Mouse (Mus musculus) CH12.LX (cell line): ENCODE measurements around the gene Prkcb. TPM values are rescaled to one million over a fixed set of nuclear protein-coding genes. Genes with fewer than 3 reads are reported as not detected.

Source experiments
- DNase-seq: peaks from one replicate; pipeline ENCODE4 v3.0.0-alpha.2; 2013; ENCODE audit errors: extremely low read depth
- H3K27ac ChIP-seq: 2 replicates; pipeline ENCODE4 v1.5.1; 2012; ENCODE audit warnings: low read depth, mild to moderate bottlenecking, control low read depth, moderate library complexity; ENCODE audit not compliant: insufficient read depth
- H3K27me3 ChIP-seq: replicated peaks from 2 replicates; pipeline ENCODE3; 2012; ENCODE audit warnings: inconsistent platforms
- H3K36me3 ChIP-seq, 2 experiments: replicated peaks in 1 of 2; 2 replicates each; pipeline versions ENCODE3 to v1.6.1; 2012; ENCODE audit warnings: inconsistent platforms in 1 of 2, low read length in 1 of 2, mild to moderate bottlenecking in 1 of 2, mixed read lengths in 1 of 2, moderate library complexity in 1 of 2; ENCODE audit not compliant: control insufficient read depth in 1 of 2, insufficient read depth in 1 of 2
- H3K4me1 ChIP-seq, 2 experiments: 2 replicates each; pipeline ENCODE4 v1.6.1; 2012; ENCODE audit warnings: inconsistent platforms in 1 of 2, moderate library complexity in 1 of 2; ENCODE audit not compliant: insufficient read depth in 2 of 2, control insufficient read depth in 1 of 2
- H3K4me2 ChIP-seq: 2 replicates; pipeline ENCODE4 v1.6.1; 2012; ENCODE audit warnings: low read depth, mild to moderate bottlenecking, control low read depth; ENCODE audit not compliant: poor library complexity, insufficient read depth, severe bottlenecking
- H3K4me3 ChIP-seq, 3 experiments: fragments of 150-350 bp in 1 of 3; sonication (generic) in 1 of 3; replicated peaks in 1 of 3; 2 replicates each; pipeline versions ENCODE3 to v1.5.1; 2011 to 2012; ENCODE audit warnings: low read depth in 2 of 3, low read length in 2 of 3, mild to moderate bottlenecking in 2 of 3, moderate library complexity in 2 of 3, control low read depth in 1 of 3, improper control_type of control experiment in 1 of 3, inconsistent platforms in 1 of 3, mixed read lengths in 1 of 3; ENCODE audit not compliant: poor library complexity in 1 of 3
- H3K79me2 ChIP-seq: replicated peaks from 2 replicates; pipeline ENCODE4 v1.6.1; 2012; ENCODE audit warnings: mild to moderate bottlenecking, moderate library complexity; ENCODE audit not compliant: control insufficient read depth, poor library complexity, insufficient read depth, severe bottlenecking; ENCODE audit errors: extremely low read depth
- H3K9ac ChIP-seq: 2 replicates; pipeline ENCODE4 v1.6.1; 2012; ENCODE audit warnings: low read depth, mild to moderate bottlenecking, control low read depth, moderate library complexity; ENCODE audit not compliant: insufficient read depth
- H3K9me3 ChIP-seq: replicated peaks from 2 replicates; pipeline ENCODE3; 2012; ENCODE audit warnings: low read length, inconsistent platforms, mixed read lengths
- BHLHE40 ChIP-seq: IDR thresholded peaks from 2 replicates; pipeline ENCODE4 v1.6.1; 2011; ENCODE audit warnings: mild to moderate bottlenecking, low read depth, low read length, improper control_type of control experiment
- CHD1 ChIP-seq: IDR thresholded peaks from 2 replicates; pipeline ENCODE4 v1.6.1; 2012; ENCODE audit warnings: low read depth, low read length, improper control_type of control experiment, inconsistent platforms
- CHD2 ChIP-seq: IDR thresholded peaks from 2 replicates; pipeline ENCODE4 v1.6.1; 2011; ENCODE audit warnings: low read length, improper control_type of control experiment
- CTCF ChIP-seq, 2 experiments: IDR thresholded peaks in 1 of 2; conservative IDR thresholded peaks in 1 of 2; 2 replicates each; pipeline ENCODE4 v1.5.1; 2011 to 2012; ENCODE audit warnings: low read depth in 2 of 2, low read length in 2 of 2, improper control_type of control experiment in 1 of 2, inconsistent platforms in 1 of 2, mild to moderate bottlenecking in 1 of 2, moderate library complexity in 1 of 2
- ELF1 ChIP-seq: IDR thresholded peaks from 2 replicates; pipeline ENCODE4 v1.6.1; 2014; ENCODE audit warnings: low read depth, mild to moderate bottlenecking, inconsistent platforms, low read length, improper control_type of control experiment
- ETS1 ChIP-seq: conservative IDR thresholded peaks from 2 replicates; pipeline ENCODE4 v1.6.1; 2012; ENCODE audit warnings: low read depth, mild to moderate bottlenecking, inconsistent platforms, low read length, improper control_type of control experiment, moderate library complexity
- GABPA ChIP-seq: IDR thresholded peaks from 2 replicates; pipeline ENCODE4 v1.6.1; 2012; ENCODE audit warnings: low read depth, low read length, improper control_type of control experiment, inconsistent platforms; ENCODE audit not compliant: insufficient replicate concordance
- HCFC1 ChIP-seq: IDR thresholded peaks from 2 replicates; pipeline ENCODE4 v1.6.1; 2012; ENCODE audit warnings: low read depth, mild to moderate bottlenecking, inconsistent platforms, low read length, improper control_type of control experiment
- IRF4 ChIP-seq: IDR thresholded peaks from 2 replicates; pipeline ENCODE4 v1.6.1; 2014; ENCODE audit warnings: low read depth, mild to moderate bottlenecking, inconsistent platforms, low read length, improper control_type of control experiment
- JUN ChIP-seq: IDR thresholded peaks from 2 replicates; pipeline ENCODE4 v1.6.1; 2011; ENCODE audit warnings: low read depth, mild to moderate bottlenecking, low read length, improper control_type of control experiment, moderate library complexity; ENCODE audit not compliant: insufficient read depth
- KAT2A ChIP-seq: IDR thresholded peaks from 2 replicates; pipeline ENCODE4 v1.6.1; 2012; ENCODE audit warnings: low read length, improper control_type of control experiment, inconsistent platforms; ENCODE audit not compliant: insufficient replicate concordance
- MAFK ChIP-seq: IDR thresholded peaks from 2 replicates; pipeline ENCODE4 v1.6.1; 2011; ENCODE audit warnings: low read length, improper control_type of control experiment; ENCODE audit not compliant: insufficient replicate concordance
- MAX ChIP-seq: IDR thresholded peaks from 2 replicates; pipeline ENCODE4 v1.6.1; 2011; ENCODE audit warnings: low read length, improper control_type of control experiment
- MYC ChIP-seq: IDR thresholded peaks from 2 replicates; pipeline ENCODE4 v1.6.1; 2011; ENCODE audit warnings: low read depth, mild to moderate bottlenecking, improper control_type of control experiment, low read length
- POLR2A ChIP-seq: IDR thresholded peaks from 2 replicates; pipeline ENCODE4 v1.6.1; 2011; ENCODE audit warnings: low read depth, mild to moderate bottlenecking, improper control_type of control experiment, low read length
- POLR2AphosphoS2 ChIP-seq: IDR thresholded peaks from 2 replicates; pipeline ENCODE4 v1.6.1; 2011; ENCODE audit warnings: low read depth, low read length, improper control_type of control experiment
- SIN3A ChIP-seq: IDR thresholded peaks from 2 replicates; pipeline ENCODE4 v1.6.1; 2012; ENCODE audit warnings: low read length, improper control_type of control experiment, inconsistent platforms
- SMC3 ChIP-seq: IDR thresholded peaks from 2 replicates; pipeline ENCODE4 v1.6.1; 2011; ENCODE audit warnings: low read depth, low read length, improper control_type of control experiment
- USF1 ChIP-seq: IDR thresholded peaks from 2 replicates; pipeline ENCODE4 v1.6.1; 2014; ENCODE audit warnings: low read depth, mild to moderate bottlenecking, inconsistent platforms, low read length, improper control_type of control experiment
- USF2 ChIP-seq: conservative IDR thresholded peaks from 2 replicates; pipeline ENCODE4 v1.6.1; 2011; ENCODE audit warnings: low read depth, low read length, improper control_type of control experiment
- ZC3H11A ChIP-seq: IDR thresholded peaks from 2 replicates; pipeline ENCODE4 v1.6.1; 2012; ENCODE audit warnings: low read depth, mild to moderate bottlenecking, inconsistent platforms, low read length, improper control_type of control experiment
- ZKSCAN1 ChIP-seq: IDR thresholded peaks from 2 replicates; pipeline ENCODE4 v1.6.1; 2012; ENCODE audit warnings: low read depth, inconsistent platforms, low read length, improper control_type of control experiment, borderline replicate concordance
- ZMIZ1 ChIP-seq: IDR thresholded peaks from 2 replicates; pipeline ENCODE4 v1.6.1; 2012; ENCODE audit warnings: low read depth, mild to moderate bottlenecking, inconsistent platforms, low read length, improper control_type of control experiment
- dilution Hi-C: fragments of 300-500 bp; cut with MboI; formaldehyde crosslinking; loops from 2 replicates; pipeline ENCODE4 v1.14.3; 2020; ENCODE audit warnings: low sequenced_read_pairs; ENCODE audit not compliant: extremely low pct_unique_long_range_greater_than_20kb, extremely low pct_ligation_motif_present
- in situ Hi-C: fragments of 300-500 bp; cut with MboI; formaldehyde crosslinking; loops from 3 replicates; pipeline ENCODE4 v1.14.3; 2019; ENCODE audit warnings: low sequenced_read_pairs, low pct_ligation_motif_present, low pct_unique_long_range_greater_than_20kb, mixed read lengths
- polyA plus RNA-seq: library from polyadenylated mRNA; unstranded; fragments of >175 nt; gene quantifications from 2 replicates; pipeline ENCODE4 v1.2.1, GENCODE M21; 2012; ENCODE audit warnings: low read depth; ENCODE audit not compliant: insufficient read length
- total RNA-seq, 2 experiments: library from RNA; depleted of rRNA; stranded (reverse); fragments of 300-350 nt in 1 of 2; fragments of >200 nt in 1 of 2; gene quantifications; 2 replicates each; pipeline ENCODE4 v1.2.3; 2012 to 2014

The Prkcb gene
- total and polyA plus RNA-seq, 3 experiments: 323 to 463 (median 337) TPM

DNA sequence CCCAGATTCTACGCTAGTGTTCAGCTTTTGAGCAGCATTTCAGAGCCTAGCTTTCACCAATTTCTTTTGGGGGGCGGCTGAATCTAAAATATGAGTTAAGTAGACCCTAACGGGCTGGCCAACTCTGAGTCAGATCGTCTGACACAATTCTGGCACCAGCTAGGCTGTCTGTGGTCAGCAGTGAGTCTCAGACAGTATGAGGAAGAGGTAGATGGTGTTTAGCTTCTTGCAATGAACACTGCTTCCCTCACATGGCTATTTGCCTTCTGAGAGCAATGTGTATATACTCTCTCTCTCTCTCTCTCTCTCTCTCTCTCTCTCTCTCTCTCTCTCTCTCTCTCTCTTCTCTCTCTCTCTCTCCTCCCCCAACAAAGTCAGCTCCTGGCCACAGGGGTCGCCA, 344.4 kb downstream of the Prkcb start:
- TF ChIP-seq CTCF (conservative IDR thresholded peaks at IDR 0.05 in 1 of 2, IDR thresholded peaks at IDR 0.05 in 1 of 2; ENCODE audit: low read depth in 2 of 2, low read length in 2 of 2) (peak in 1 of 2 experiments; percentile 47; a peak in 2 of 4 replicates), GABPA (no peak), SIN3A (no peak), KAT2A (no peak), CHD1 (no peak), BHLHE40 (no peak)
- TF ChIP-seq, all 38 proteins: peak for 1
- dilution Hi-C loops: no loop called here

GRCm38 (mm10) chr7:122633463-122633862, 344.9 kb downstream of the Prkcb start:
- no peak overlapping the region for H3K9ac ChIP-seq
- no peak overlapping the region for H3K4me3 ChIP-seq
- TF ChIP-seq MAFK (no peak), JUN (no peak), POLR2AphosphoS2 (no peak), IRF4 (no peak), CHD2 (no peak), GABPA (no peak), ZKSCAN1 (no peak), USF2 (no peak), MYC (no peak), HCFC1 (no peak), ZMIZ1 (no peak), POLR2A (no peak), ETS1 (no peak), MAX (no peak), SMC3 (no peak), ELF1 (no peak), USF1 (no peak), ZC3H11A (no peak)
- no peaks in the 10 kb centered on the region for H3K9me3 ChIP-seq
- H3K4me1 ChIP-seq: no peaks in the 10 kb centered on the region
- no peaks in the 10 kb centered on the region for H3K27me3 ChIP-seq
- in situ Hi-C loops (no loop called here), dilution Hi-C loops (no loop called here)
- no peak overlapping the region for H3K27ac ChIP-seq
- no peaks in the 10 kb centered on the region for H3K79me2 ChIP-seq
- H3K4me2 ChIP-seq: no peak overlapping the region
- H3K36me3 ChIP-seq: peaks cover 47 to 76% of the 10 kb centered on the region in 2 experiments
- DNase-seq: no peak

More for the DNA sequence above, 344.4 kb downstream of the Prkcb start:
- Histone ChIP-seq H3K4me2 (no peak overlapping the region), H3K4me1 (no peaks in the 10 kb centered on the region), H3K27ac (no peak overlapping the region), H3K9ac (no peak overlapping the region), H3K79me2 (no peaks in the 10 kb centered on the region), H3K9me3 (no peaks in the 10 kb centered on the region), H3K4me3 (no peak overlapping the region), H3K27me3 (no peaks in the 10 kb centered on the region), H3K36me3 (peaks cover 48 to 81% of the 10 kb centered on the region in 2 experiments)
- no peak for DNase-seq
- in situ Hi-C loops: no loop called here
